ENCODE assay signal across 23 mouse cellular contexts in the genomic region with DNA sequence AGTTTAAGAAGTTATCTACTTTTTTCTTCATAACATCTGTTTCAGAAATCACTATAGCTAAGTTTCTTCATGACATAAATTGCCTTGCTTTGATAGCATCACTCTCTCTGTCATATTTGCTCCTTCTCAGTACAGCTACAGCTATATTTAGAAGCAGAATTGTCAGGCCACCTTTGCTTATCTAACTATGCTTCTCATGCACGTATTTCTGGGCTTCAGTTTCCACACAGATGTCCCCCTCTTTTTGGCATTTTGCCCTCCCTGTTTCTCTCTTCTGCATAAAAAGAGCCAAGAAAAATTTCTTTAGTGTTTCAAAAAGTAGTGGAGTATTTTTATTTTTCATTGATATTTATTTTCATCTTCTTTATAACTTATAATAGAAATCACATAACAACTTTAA.
DNase-seq lines count a peak whose midpoint lies in the region; ATAC-seq and TF ChIP-seq lines count a peak whose summit lies in the region.
"Had no signal": no experiment of that assay in that cellular context is flagged by ENCODE, and none has a peak within 500 bp of the region (broad histone marks: within the 10 kb centered on the region; RNA-seq: fewer than 3 reads in every experiment).

No protein-coding gene starts in this region.

- no peak for TF ChIP-seq POLR2A in brain, embryonic 14.5 days (IDR thresholded peaks at IDR 0.05; ENCODE audit: borderline replicate concordance, extremely low read depth, insufficient read depth, insufficient read length, poor library complexity, severe bottlenecking)

- no peak overlapping the region for H3K4me3 ChIP-seq in hindbrain, postnatal 0 days (ENCODE audit: low read length)
- H3K4me3 ChIP-seq in hindbrain, embryonic 13.5 days: no peak overlapping the region
- H3K4me3 ChIP-seq: erythroblast, embryonic 14.5 days; limb, embryonic 12.5 days; liver, embryonic 15.5 days; lung, embryonic 15.5 days; neural tube, embryonic 13.5 days had no signal

- no peak for ATAC-seq in hindbrain, postnatal 0 days
- ATAC-seq in hindbrain, embryonic 13.5 days (ENCODE audit: low FRiP score): no peak
- ATAC-seq: intestine, embryonic 16.5 days had no signal

- no peak overlapping the region for H3K4me2 ChIP-seq in hindbrain, postnatal 0 days (ENCODE audit: low read depth, low read length)
- H3K4me2 ChIP-seq in hindbrain, embryonic 13.5 days: no peak overlapping the region
- H3K4me2 ChIP-seq: limb, embryonic 12.5 days; liver, embryonic 15.5 days; lung, embryonic 15.5 days; midbrain, embryonic 11.5 days; neural tube, embryonic 13.5 days had no signal

- H3K9ac ChIP-seq in hindbrain, postnatal 0 days (replicated peaks; ENCODE audit: low read length): no peak overlapping the region
- no peak overlapping the region for H3K9ac ChIP-seq in hindbrain, embryonic 13.5 days
- H3K9ac ChIP-seq: limb, embryonic 12.5 days; liver, embryonic 15.5 days; lung, embryonic 15.5 days; neural tube, embryonic 13.5 days had no signal

- H3K9me3 ChIP-seq in hindbrain, postnatal 0 days (ENCODE audit: low read length): no peaks in the 10 kb centered on the region
- H3K9me3 ChIP-seq in hindbrain, embryonic 13.5 days: no peaks in the 10 kb centered on the region
- H3K9me3 ChIP-seq: limb, embryonic 12.5 days; liver, embryonic 15.5 days; lung, embryonic 15.5 days had no signal

- no peaks in the 10 kb centered on the region for H3K4me1 ChIP-seq in hindbrain, postnatal 0 days (ENCODE audit: insufficient read depth, low read length)
- peaks cover 11% of the 10 kb centered on the region for H3K4me1 ChIP-seq in hindbrain, embryonic 13.5 days (replicated peaks)
- H3K4me1 ChIP-seq: limb, embryonic 12.5 days; liver, embryonic 15.5 days; lung, embryonic 15.5 days had no signal

- H3K36me3 ChIP-seq in hindbrain, postnatal 0 days (ENCODE audit: insufficient read depth, low read length): no peaks in the 10 kb centered on the region
- H3K36me3 ChIP-seq in hindbrain, embryonic 13.5 days: no peaks in the 10 kb centered on the region
- H3K36me3 ChIP-seq: limb, embryonic 12.5 days; liver, embryonic 15.5 days; lung, embryonic 15.5 days; neural tube, embryonic 13.5 days had no signal

- peak; percentile 2 to 4 for DNase-seq in heart, adult 18-20 months
- DNase-seq in heart, postnatal 36 days: no peak
- DNase-seq in hindbrain, postnatal 0 days (ENCODE audit: low spot score): peak; percentile 28
- DNase-seq in brain, adult 2 months (ENCODE audit: low read depth, low spot score): peak; percentile 41
- peak; percentile 41 for DNase-seq in brain, embryonic 14.5 days (ENCODE audit: low read depth)
- DNase-seq: adrenal gland, adult 2 months; adrenal gland, postnatal 36 days; B cell, adult 2 months; cerebellum, adult 9-11 months; gastrocnemius, postnatal 25 days; heart, adult 11 months; kidney, adult 8-10 months; kidney, postnatal 4 days; lung, postnatal 36 days had no signal

- no peak overlapping the region for H3K27ac ChIP-seq in hindbrain, postnatal 0 days
- H3K27ac ChIP-seq in hindbrain, embryonic 13.5 days: no peak overlapping the region
- H3K27ac ChIP-seq: kidney, postnatal 0 days; limb, embryonic 12.5 days; liver, embryonic 15.5 days; lung, embryonic 15.5 days; neural tube, embryonic 13.5 days had no signal

- WGBS in hindbrain, postnatal 0 days: 45% methylated on average over 1 of the region's 1 CpGs
- 74% methylated on average over 1 of the region's 1 CpGs for WGBS in hindbrain, embryonic 13.5 days

- intact Hi-C loops in heart, postnatal 36 days (cut with DNase I): no loop called here

- TF ChIP-seq CTCF in hindbrain, postnatal 0 days (IDR thresholded peaks at IDR 0.05; ENCODE audit: low read depth): no peak
- TF ChIP-seq CTCF in brain, embryonic 14.5 days (IDR thresholded peaks at IDR 0.05; ENCODE audit: borderline replicate concordance, extremely low read depth, insufficient read depth, insufficient read length): no peak

- no peaks in the 10 kb centered on the region for H3K27me3 ChIP-seq in hindbrain, postnatal 0 days (ENCODE audit: insufficient read depth, low read length)
- H3K27me3 ChIP-seq in hindbrain, embryonic 13.5 days: no peaks in the 10 kb centered on the region
- H3K27me3 ChIP-seq: limb, embryonic 12.5 days; liver, embryonic 15.5 days; lung, embryonic 15.5 days; neural tube, embryonic 13.5 days had no signal

Comparison
In these comparisons a context has a peak if more than half of its experiments do, and no peak if none do; other contexts are left out.
1. DNase-seq: peak in heart, adult 18-20 months (2 of 2), hindbrain, postnatal 0 days (single experiment), brain, adult 2 months (single experiment) and brain, embryonic 14.5 days (single experiment); none in heart, postnatal 36 days (0 of 2).